Mouse (Mus musculus): ENCODE measurements around the gene Fermt3.

GRCm38 (mm10) chr19:6970460-6971085 is 48.7 kb downstream of the Fermt3 start:
- TF ChIP-seq CTCF (IDR thresholded peaks at IDR 0.05; ENCODE audit: control insufficient read depth, insufficient read depth, insufficient read length): no peak
- no peak for TF ChIP-seq USF1 (IDR thresholded peaks at IDR 0.05; ENCODE audit: low read depth)
- TF ChIP-seq MYOG (IDR thresholded peaks at IDR 0.05; ENCODE audit: control insufficient read depth, extremely low read depth, insufficient read length): no peak
- no peak for TF ChIP-seq MYOD1 (IDR thresholded peaks at IDR 0.05; ENCODE audit: control insufficient read depth, insufficient read length, low read depth)
- TF ChIP-seq MAX (IDR thresholded peaks at IDR 0.05): no peak
- TF ChIP-seq CEBPB (IDR thresholded peaks at IDR 0.05; ENCODE audit: low read depth): no peak

Data from C2C12 (cell line).